Mouse (Mus musculus) ES-E14 (cell line): ENCODE results near the gene Gm14226.
"Not testable (repeated sequence)": the region's sequence is repeated elsewhere in the genome, so short reads cannot be mapped to it uniquely, and the experiment has no call there.

Source experiments
- HCFC1 ChIP-seq: IDR thresholded peaks from 2 replicates; pipeline ENCODE4 v1.6.1; 2012; ENCODE audit warnings: low read length, inconsistent platforms, borderline replicate concordance; ENCODE audit not compliant: insufficient read depth
- MAFK ChIP-seq: IDR thresholded peaks from 2 replicates; pipeline ENCODE4 v1.6.1; 2014; ENCODE audit warnings: mild to moderate bottlenecking, low read depth, low read length, inconsistent platforms; ENCODE audit not compliant: insufficient read depth
- ZNF384 ChIP-seq: IDR thresholded peaks from 2 replicates; pipeline ENCODE4 v1.6.1; 2012; ENCODE audit warnings: low read depth, low read length, inconsistent platforms

DNA sequence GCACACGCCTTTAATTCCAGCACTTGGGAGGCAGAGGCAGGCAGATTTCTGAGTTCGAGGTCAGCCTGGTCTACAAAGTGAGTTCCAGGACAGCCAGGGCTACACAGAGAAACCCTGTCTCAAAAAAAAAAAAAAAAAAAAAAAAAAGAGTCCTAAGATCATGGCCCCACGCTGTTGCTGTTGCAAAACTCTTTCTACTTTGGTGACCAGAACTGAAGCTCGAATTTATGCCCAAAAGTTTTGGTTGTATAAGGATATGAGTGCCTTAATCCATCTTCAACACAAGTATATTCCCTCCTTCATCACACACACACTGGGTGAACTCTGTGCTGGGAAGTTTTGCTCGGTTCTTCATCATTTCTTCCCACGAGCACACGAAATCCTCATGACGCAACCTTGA lies 35.4 kb downstream of the Gm14226 start:
- not testable (repeated sequence) for TF ChIP-seq HCFC1, MAFK
- peak; percentile 68; the same call in 1 of the 2 replicates for TF ChIP-seq ZNF384
